Mouse (Mus musculus): ENCODE measurements at regions not wholly inside any gene's neighbourhood (a gene's known extent, or its start where the extent isn't known, plus 50 kb on each side); places are given as distances from the start of the nearest gene placed in this dataset.
A peak's percentile ranks its signal among the peaks of the same experiment; 100 is the strongest.

DNA sequence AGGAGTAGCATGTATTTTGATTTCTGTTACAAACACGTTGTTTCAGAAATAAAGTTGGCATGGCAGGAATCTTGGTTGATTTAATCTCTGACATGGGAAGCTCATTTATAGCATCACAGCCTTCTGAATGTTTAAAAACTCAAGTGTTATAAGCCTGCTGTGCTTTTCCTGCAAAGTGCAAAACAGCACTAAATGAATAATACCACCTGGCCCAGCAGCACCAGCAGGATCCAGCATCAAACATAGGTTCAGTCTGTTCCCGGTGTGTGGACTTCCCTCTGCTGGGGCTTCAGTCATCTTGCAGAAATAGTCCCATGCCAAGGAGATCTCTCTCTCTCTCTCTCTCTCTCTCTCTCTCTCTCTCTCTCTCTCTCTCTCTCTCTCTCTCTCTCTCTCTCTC, 154.7 kb upstream of the Tox3 start:
- no peak for DNase-seq

DNA sequence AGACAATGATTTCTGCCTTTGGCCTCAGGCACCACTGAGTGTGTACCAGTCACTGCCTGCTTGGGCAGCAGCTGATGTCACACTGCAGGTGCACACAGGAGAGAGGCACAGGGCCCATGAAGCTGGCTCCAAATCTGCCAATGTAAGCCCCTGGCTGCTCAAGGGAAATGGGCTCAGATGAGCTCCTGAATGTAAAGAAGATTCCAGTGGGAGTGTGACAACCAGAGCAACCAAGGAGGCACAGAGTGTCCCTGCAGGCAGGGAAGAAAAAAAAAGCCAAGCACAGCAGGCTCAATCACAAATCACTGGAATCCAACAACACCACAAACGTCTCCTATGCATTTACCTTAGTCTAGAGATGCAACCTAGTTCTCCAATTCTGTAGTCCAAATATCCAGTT, 151.2 kb upstream of the Tox3 start:
- no peak for DNase-seq

DNA sequence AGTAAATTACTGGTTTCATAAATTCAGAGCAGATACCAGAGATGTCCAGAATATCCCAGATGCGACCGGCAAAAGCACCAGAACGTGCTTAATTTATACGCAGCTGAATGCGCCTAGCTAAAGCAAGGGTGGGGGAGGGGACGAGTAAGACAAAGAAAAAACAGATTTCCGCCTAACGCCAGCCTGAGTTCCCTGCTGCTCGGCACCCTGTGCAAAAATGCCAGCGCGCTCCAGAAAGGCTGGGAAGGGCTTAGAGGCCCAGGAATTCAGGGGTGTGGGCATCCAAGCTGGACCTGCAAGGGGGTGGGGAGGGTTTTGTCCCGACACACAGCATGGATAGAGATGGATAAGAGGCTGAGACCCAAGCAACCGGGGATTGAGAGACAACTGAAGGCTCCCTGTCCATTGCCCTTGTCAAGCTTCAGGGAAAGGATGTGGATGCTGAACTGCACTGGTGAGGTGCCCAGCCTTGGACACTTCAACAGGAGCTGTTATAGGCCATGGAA, 148.6 kb upstream of the Tox3 start:
- peak; percentile 10 for DNase-seq

DNA sequence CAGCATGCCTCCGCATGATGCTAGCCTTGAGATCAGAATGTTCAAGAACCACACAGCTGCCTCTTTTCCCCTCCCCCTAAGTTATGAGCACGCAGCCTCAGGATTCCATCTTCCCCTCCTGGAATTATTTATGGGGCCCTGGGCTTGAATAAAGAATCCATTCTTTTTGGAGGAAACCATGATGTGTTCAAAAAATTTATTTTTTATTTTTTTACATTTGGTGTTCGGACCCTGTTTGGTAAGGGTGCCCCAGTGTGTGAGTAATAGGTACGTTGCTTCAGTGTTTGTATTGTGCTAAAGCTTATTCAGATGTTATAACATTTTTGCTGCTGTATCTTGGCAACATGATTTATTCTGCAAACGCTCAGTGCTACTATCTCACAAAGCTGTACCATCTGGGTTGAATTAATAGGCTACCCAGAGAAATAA, 147.8 kb upstream of the Tox3 start:
- no peak for DNase-seq

DNA sequence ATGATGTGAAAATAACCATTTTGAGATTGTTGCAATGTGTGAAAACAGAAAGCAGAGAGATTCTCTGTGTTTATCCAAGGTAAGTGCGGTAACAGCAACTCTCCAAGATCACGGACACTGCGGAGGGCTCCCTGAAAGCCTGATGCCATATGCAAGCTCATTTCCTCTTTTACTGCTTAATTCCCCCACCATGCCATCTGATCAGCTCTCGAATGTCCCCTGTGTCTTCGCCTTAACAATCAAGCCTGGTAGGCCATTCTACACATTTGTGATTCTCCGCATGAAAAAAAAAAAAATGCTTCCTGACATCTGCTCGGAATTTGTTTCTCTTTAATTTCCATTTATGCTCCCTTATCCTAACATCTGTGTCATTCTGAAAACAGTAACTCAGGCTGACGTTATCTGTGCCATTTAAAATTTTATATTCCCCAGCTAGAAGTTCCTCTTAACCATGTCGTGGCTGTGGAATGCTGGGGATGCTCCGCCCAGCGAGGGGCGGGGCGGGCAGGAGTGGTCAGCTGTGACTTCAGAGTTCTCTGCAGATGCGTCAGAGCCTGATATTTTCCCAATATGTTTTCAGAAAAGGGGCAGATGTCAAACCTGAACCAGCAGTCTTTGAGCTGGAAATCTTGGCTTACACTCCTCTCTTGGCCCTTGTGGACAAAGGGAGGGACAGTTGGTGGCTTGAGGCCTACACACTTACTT, 144.5 kb upstream of the Tox3 start:
- no peak for DNase-seq

DNA sequence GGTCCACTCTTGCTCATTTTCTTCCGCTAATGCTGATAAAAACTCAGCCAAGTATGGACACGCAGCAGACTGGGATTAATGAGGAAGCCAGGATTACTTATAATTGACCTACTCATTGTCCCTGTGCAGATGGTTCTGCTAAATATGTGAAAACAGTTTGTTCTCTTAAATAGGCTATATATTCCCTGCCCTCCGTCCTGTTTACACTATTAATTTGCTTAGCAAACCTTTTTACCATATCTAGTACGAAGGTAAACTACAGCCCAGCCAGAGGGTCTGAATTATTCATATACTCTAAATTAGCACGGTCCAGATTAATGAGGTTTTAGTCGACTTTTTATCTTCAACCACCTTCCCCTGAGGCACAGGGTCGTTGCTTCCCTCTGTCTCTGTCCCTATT, 143.5 kb upstream of the Tox3 start:
- DNase-seq: no peak

DNA sequence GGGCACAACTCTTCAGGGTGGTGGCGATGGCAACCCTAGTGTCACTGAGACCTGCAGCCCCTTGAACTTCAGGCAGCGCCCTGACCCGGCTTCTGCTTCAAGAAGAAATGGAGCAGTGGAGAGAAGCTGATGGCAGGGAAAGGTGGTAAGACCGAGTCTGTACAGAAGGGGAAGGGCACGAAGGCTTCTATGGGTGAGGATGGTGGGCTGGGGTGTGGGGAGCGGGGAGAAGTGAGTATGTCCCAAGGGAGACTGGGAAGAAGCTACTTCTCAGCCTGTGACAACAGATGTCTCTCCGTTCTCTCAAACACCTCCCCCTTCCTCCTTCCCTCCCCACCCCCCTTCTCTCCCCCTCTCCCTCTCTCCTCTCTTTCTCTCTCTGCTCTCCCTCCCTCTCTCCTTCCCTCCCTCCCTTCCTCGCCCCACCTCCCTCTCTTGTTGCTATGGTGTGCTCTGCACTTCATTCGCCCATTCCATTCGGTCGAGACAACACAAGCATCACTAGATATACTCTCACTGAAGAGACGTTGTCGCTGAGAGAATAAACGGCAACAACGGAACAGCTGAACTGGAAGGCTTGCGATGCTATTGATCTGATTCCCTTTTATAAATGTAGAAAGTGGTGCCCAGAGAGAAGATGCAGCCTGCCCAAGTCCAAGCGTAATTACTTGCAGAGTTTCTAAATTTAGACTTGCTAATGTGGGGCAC, 142.7 kb upstream of the Tox3 start:
- DNase-seq: no peak

DNA sequence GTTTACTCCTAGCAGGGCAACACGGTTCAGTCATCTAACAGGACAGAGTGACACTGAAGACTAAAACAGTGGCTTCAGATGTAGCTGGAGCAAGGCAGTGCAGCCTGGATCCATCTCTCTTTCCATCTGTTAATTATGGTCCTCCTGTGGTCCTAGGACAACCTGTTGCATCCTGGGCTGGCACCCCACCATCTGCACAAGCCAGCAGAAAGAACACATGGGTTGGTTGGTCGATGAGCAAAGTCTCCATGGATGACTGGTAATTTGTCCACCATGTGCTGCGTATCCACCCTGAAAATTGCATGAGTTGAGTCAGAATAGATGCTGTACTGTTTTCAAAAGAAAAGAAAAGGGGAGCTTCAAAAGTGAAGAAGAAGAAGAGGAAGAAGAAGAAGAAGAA, 138.4 kb upstream of the Tox3 start:
- DNase-seq: no peak

DNA sequence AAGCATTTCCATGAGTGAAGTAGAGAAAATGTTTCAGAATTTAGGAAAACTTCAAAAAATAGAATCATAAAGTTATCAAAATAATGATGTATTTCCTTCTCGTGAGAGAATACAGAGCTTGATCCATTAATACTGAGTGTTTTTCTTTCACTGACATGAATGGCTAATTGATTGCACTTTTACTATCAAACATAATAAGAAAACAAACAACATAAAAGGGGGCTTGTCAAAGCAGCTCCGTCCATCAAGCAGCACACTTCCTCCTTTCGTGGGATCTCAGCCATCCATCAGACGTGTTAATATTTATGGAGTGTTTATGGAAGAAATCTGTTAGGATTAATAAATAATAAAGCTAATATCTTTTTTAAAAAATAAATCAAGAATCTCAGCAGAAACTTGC, 130.0 kb upstream of the Tox3 start:
- DNase-seq: no peak

DNA sequence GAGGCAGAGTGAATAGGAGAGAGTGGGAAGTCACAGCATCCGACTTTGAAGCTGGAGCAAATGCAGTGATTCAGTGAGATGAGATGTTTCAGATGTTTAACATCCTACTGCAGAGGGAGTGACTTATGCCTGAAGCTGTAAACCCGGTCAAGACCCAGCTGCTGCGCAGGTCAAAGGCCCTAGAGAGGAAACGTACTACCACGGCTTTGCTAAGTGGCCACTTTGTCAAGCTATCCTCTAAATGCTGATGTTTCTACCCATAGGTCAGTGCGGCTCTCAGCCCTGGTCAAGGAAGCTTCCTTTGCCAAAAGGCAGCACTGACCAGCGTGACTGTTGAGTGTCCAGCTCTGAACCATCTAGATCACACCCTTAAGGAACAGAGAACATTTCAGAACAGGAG, 125.9 kb upstream of the Tox3 start:
- DNase-seq: no peak

DNA sequence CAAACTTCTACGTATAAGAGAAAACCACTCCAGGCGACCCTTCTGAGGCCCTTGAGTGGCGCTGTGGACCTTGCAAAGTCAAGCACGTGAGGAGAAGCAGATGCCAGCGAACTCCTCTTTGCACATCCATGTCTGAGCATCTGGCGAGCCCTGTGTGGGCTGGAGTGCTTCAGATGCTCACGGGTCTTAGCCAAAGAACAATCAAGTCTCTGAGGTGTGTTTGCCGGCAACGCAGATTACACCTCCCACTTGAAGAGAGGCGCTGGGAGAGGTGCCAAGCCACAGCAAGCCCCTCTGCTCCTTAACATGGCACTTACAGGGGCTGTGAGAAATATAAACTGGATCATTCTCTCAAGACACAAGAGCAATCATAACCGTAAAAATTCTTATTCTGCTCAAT, 122.7 kb upstream of the Tox3 start:
- DNase-seq: no peak

DNA sequence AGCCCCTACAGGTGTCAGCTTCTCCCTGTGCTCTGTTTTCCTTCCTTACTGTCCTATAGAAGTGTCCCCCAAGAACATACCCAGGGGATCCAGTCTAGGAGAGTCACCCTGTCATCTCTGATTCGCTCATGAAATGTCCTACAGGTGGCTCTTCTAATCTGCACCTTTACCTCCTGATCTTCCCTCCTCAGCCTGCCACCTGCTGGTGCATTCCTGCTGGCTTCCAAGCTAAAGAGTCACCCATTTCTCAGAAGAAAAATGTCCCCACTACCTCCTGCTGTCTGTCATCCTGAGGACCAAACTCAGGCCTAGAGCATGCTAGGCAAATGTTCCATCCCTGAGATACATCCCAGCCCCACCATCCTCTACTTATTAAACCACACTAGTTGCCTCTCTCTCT, 115.6 kb upstream of the Tox3 start:
- DNase-seq: peak; percentile 11

DNA sequence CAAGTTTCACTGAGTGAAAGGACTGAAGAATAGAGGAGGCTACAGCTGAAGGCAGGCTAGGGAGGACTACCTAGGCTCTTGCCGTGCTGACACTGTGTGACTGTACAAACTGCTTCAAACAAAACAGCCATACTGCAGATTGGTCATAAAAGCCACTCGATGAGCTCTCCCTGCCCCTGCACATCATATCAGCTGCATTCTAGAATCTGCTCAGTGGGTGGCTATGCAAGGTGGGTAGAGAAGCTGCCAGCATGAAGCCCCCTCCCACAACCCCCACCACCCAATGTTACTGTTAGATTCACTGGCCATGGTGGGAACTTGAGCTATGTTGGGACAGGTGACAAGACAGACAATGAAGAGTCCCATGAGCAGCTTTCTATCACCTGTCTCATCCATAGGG, 107.2 kb upstream of the Tox3 start:
- no peak for DNase-seq

DNA sequence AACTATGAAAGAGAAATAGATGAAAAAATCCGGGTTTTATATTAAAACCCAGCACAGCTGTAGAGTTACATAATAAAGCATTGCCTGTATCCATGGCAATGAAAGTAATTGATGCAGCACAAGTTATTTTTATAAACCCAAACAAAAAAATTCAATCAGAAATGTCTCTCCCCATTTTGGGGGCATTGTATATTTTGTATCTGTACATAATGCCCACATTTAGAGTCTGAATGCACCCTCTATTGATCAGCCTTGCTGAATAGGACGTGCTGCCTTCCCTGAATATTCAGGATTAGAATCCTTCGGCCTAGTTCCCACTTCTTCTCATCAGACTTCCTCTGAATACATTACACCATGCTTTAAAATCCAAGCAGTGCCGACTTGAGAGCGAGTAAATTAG, 106.0 kb upstream of the Tox3 start:
- no peak for DNase-seq

DNA sequence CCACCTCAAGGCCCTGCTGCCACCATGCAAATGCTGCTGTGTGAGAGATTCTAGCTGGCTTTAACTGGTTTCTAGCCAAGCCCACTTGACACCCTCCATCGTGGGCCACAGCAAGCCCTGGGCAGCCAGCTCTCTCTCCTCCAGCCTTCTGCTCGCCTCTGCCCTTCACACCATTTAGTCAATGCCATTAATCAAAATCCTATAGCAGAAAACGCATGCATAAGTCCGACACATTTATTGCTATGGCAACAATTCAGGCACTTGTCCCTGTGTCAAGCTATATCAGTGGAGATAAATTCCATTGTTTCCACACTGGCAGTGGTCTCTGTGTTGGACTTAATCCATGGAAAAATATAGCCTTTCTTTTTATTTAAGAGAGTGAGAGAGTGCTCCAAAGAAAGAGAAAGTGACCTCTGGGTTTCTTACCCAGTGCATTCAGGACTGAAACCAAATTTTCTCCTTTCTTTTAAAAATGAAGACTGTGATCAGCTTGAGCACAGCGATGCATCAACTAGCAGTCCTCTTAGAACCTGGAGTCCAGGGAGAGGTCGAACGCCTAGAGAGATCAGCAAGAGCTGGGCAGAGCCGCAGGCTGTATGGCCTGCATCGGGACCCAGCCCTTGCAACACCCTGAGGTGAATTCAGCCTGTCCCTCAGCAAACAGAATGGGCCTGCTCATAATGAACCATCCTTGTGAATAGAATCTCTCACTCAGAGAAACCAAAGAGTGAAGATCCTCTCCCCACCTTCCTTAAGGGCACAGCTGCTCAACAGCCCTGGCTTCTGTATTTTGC, 93.1 kb upstream of the Tox3 start:
- no peak for DNase-seq

DNA sequence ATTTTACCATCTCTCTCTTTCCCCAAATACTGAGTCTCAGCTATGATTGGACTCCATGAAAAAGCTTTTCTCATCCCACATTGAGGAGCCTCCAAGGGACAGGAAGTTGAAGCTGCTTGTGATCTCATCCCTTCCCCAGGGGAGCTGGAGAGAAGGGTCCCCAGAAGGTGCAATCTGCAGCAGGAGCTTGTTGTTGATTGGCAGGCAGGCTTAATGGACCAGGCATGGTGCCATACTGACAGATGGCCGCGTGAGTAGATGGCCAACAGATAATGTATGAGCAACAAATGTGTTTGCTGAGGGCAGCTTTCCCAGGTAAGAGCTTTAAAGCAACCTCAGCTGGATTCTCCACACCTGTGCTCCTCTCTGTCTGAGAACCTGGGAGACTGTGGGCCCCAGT, 65.9 kb upstream of the Tox3 start:
- no peak for DNase-seq
